Mouse (Mus musculus): ENCODE results near the gene Poln.
A peak's percentile ranks its signal among the peaks of the same experiment; 100 is the strongest.

The Poln gene

DNA sequence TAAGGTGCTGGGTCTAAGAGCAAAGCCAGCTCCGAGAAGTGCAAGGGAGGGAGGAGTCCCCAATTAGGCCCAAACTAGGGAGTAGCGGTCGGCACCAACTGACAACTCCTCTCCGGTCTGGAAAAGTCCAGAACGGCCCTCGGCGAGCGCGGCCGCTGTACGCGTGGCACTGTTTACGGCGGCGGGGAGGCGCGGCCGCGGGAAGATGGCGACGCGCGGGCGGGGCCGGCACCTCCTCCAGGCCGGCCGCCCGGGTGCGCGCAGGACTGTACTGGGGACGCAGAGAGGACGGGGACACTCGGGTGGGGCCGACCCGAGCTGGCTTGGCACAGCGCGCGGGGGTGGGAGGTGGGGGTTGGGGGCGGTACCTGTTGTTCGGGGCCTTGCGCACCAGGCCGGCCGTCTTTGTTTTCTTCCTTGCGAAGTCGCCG, 17.7 kb upstream of the Poln start:
- peak; percentile 48 for DNase-seq (ENCODE audit: low spot score)

- DNase-seq (ENCODE audit: low spot score): no peak
Measured at GRCm38 (mm10) chr5:34186391-34186790, 17.1 kb upstream of the Poln start.

DNA sequence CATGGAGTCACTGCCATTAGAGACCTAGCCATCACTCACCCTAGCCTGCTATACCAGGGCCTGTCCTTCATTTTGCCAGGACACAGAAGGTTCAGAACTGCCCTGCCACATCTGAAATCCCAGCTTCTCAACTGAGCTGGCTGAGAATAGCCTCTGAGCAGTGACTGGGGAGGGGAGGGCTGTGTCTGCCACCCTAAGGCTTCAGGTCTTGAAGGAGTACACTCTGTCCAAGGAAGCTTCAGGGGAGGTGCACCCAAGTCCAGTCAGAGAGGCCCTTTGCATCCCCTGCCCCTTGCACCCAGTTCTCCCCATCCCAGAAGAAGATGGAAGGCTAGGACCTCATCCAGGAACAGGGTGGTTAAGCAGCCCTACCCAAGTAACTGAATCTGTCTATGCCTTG, 16.5 kb upstream of the Poln start:
- DNase-seq (ENCODE audit: low spot score): no peak

DNA sequence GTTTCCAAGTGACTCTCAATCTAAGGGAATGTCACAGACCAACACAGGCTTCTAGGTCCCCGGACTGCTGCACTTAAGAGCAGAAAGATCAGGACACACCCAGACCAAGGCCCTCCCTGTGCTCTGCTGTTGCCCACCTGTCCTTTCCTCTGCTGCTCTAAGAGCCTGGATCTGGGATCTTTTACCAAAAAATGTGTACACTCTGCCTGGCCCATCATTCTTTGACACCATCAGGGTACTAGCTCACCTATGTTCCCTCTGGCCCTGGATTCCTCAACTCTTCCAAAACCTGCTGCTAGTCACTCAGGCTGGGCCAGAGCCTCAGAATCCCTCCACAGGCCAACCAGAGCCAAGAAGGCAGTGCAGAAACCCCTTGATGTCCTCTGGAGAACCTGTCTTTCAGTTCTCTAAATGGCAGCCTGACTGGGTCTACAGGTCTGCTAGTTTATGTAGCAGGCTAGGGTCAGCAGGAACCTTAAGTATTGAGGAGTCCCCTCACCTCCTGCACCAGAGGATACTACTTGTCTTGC, 15.9 kb upstream of the Poln start:
- DNase-seq (ENCODE audit: low spot score): no peak

GRCm38 (mm10) chr5:34183976-34184375, 14.7 kb upstream of the Poln start:
- no peak for DNase-seq (ENCODE audit: low spot score)

DNA sequence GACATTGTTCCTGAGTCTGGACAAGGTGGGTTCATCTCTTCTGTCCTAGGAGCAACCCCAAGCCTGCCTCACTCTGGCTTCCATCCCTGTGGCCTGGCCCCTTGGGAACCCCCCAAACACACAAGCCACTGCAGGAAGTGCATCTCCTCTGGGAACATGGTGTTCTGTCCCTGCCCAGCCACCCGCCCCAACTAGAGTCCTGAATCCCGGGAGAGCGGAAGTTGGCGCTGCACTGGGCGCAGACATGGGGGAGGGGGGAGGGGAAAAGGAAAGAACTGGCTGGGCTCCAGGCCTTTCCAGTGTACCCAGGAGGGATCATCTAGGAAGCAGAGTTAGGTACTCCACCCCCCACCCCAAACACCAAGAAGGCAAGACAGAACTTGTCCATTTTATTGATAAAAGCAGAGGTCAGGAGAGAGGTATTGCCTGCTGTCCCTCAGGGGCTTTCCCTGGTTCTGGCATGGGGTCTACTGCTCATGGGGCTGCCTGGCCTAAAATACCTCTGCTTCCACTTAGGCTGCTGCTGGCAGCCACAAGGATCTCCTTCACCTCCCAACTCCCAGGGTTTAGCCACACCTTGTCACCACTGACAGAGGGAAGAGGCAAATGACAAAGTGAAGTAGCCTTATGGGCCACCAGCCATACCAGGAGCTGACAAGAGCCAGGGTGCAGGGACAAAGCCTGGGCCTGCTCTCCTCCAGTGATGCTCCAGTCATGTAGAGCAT, 14.1 kb upstream of the Poln start:
- DNase-seq (ENCODE audit: low spot score): no peak

DNA sequence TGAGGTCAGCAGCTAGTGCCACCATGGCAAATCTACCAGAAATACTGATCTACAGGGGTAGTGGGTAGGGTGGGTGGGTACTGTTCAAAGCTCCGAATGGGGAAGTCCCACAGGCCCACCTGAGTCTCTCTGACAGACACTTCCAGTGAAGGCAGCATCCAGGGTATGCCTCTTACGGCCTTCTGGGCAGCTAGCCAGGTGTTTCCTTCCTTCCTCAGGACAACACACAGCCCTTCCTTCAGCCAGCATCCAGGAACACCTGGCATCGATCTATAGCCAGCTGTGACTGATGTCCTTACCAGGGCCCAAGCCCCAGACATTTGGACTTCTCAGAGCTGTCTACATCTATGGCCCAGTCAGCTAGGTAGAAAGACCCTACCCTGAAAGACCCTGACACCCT, 13.2 kb upstream of the Poln start:
- no peak for DNase-seq (ENCODE audit: low spot score)

- no peak for DNase-seq (ENCODE audit: low spot score)
Measured at GRCm38 (mm10) chr5:34177821-34178220, 8.6 kb upstream of the Poln start.

DNA sequence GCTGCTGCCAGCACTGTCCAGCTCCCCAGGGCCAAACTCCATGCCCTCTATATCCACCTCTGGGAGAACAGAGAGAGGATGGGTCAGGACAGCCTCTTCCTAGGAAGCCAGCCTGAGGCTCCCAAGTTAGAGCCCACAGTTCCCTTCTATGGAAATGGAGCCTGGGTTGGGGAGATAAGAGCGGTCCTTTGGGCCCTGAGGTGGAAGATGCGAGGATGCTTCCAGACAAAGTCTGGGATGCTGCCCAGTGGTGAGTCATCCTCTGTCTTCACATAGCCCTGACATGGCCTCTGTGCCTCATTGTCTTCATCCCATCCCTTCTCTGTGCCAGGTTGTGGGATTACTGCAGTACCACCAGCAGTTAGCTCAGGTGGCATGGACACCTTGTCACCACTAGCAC, 7.8 kb upstream of the Poln start:
- no peak for DNase-seq (ENCODE audit: low spot score)

DNA sequence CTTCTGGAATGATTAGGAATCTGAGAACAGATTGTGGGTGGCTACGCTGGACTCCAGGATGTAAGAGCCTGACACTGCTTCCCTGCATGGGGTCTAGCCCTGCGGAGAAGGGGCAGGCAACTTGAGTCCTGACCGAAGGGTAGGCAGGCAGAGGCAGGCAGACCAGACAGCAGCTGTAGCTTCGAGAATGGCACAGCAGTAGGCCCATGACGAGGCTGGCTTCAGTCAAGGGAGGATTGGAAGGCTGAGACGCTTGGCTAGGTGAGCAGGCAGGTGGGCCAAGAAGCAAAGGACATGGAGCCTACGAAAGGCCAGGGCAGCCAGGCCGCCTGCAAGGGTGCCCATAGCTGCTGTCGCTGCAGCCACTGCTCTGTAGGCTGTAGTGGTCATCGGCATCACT, 7.4 kb upstream of the Poln start:
- DNase-seq (ENCODE audit: low spot score): no peak

- DNase-seq (ENCODE audit: low spot score): no peak
Measured at GRCm38 (mm10) chr5:34175403-34175694, 6.1 kb upstream of the Poln start.

DNA sequence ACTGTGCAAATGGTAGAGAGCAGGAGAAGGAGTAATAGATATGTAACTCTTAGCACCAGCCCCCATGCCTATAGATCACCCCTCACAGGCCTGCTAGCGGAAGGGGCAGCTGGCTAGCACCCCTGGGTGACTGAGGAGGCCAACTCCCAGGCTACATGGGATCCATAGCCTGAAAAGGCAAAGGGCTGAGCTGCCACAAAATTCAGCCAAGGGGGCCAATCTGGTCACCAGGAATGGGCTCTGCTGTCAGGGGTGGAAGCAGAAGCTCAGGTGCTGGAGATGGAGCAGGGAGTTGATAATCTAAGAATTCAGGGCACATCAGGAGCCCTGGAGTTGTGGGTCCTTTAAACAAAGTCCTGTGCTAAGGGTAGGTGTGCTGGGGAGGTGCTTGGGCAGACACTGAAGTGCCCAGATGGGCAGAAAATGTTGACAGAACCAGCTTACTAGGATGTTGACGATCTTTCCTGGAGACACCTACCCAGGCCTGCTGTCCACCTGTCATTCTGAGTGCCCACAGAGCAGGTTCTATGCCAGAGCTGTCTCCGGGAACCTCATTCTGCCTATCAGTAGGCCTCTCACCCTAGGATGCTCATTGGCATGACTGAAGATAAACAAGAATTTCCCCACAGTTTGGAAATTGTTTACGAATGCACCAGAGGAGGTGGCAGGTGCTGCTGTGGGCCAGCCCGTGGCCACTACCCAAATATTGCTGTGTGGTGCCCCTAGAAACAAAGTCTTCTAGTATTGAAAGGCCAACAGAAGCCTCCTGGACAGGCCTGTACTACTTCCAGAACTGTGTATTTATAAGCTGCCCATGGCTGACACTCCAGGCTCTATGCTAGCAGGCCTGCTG, 5.5 kb upstream of the Poln start:
- DNase-seq (ENCODE audit: low spot score): no peak

- DNase-seq (ENCODE audit: low spot score): no peak
Measured at GRCm38 (mm10) chr5:34174021-34174420, 4.8 kb upstream of the Poln start.

DNA sequence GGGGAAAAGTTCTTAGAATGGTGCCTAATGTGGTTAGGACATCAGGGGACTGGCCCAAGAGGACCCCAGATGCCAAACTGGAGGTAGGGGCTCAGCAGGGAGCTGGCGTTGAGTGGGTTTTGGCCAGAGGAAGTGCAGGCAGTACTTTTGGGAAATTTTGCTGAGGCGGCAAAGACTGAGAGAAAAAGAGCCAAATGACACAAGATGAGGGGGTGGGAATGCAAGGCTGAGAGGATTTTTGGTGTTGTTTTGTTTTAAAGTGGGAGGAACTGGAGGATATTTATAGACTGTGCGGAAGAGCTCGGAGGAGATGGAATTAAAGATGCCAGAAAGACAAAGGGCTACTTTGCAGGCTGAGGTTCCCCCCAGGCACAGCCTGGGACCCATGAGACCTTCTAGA, 1.5 kb upstream of the Poln start:
- DNase-seq (ENCODE audit: low spot score): peak; percentile 3

- DNase-seq (ENCODE audit: low spot score): no peak
Measured at GRCm38 (mm10) chr5:34169954-34170353, 706 bp upstream of the Poln start.

DNA sequence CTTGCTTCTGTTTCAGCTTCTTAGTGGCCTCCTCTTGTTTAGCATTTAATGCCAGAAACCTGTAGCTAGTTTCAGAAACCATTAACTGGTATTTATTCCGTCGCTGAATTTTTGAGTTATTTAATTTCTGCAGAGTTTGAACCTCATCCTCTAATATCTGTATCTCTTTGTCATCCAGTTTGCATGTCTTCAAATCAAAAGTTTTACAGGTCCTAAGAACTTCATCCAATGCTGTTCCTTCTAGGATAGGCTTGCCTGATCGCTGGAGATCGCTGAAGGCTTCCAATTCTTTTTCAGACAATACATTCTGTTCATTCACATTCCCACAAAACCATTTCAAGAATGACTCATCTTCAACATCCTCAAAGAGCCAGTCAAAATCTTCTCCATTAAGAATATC, 1.4 kb downstream of the Poln start:
- peak; percentile 10 for DNase-seq (ENCODE audit: low spot score)

DNA sequence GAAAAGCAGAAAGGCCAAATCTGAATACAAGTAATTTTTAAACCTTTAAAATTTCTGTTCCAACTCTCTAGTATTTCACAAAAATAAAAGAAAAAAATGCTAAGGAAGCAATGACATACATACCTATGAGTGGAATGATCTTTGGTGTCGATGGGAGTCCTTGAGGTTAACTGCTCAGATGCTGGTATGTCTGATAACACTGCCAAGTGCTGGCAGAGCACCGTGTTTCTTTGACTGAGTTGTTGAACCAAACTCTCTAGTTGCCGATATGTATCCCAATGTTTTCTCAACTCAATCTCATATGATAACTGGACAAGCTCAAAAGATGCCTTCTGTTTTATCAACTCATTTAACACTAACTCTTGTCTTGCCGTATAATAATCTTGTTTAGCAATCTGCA, 3.5 kb downstream of the Poln start:
- no peak for DNase-seq (ENCODE audit: low spot score)

DNA sequence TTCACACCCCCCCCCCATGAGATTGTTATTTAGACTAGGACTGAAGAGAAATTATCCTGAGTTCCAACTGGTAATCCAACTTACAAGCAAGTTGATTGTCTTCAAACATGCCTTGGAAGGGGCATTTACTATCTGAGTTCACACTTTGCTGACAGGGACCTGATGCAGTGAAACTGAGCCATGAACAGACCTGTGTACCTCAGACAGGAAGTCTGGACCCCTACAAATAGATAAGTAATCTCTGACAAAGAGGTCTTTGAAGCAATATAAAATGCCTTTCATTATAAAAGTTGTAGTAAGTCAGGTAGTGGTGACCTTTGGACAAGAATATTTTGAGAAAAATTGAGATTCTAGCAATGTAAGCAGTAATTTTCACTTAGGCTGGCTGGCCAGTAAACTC, 20.8 kb downstream of the Poln start:
- no peak for DNase-seq (ENCODE audit: low spot score)

DNA sequence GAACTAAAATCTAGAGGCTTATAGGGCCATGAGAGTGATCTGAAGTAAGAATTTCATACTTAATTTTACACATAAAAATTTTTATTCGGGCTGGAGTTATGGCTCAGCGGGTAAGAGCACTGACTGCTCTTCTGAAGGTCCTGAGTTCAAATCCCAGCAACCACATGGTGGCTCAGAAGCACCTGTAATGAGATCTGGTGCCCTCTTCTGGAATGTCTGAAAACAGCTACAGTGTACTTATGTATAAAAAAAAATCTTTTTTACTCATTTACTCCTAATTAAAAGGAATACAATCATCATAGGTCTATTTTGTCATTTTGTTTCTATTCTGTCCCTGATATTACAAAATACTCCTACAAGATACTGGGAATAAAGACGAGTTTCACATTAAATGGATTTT, 21.7 kb downstream of the Poln start:
- DNase-seq (ENCODE audit: low spot score): no peak

GRCm38 (mm10) chr5:34139751-34140150, 29.5 kb downstream of the Poln start:
- DNase-seq (ENCODE audit: low spot score): peak; percentile 50

DNA sequence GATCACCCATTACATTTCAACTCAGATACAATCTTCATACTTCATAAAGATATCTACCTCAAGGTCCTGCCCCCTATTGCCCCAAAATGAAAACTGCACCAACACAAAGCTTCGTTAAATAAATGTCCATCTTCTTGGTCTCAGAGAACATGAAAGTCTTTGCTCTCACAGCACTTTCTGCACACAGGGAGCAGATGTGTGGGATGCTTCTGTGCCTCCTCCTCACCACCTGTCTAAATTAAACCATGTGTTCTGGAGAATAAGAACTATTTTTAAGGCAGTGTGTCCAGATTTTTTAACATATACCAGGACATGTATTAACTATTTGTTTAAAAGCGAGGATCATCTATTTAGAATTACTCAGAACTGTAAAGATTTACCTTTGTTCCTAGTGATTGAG, 36.5 kb downstream of the Poln start:
- no peak for DNase-seq (ENCODE audit: low spot score)

- peak; percentile 6 for DNase-seq (ENCODE audit: low spot score)
Measured at GRCm38 (mm10) chr5:34124131-34124530, 45.1 kb downstream of the Poln start.

DNA sequence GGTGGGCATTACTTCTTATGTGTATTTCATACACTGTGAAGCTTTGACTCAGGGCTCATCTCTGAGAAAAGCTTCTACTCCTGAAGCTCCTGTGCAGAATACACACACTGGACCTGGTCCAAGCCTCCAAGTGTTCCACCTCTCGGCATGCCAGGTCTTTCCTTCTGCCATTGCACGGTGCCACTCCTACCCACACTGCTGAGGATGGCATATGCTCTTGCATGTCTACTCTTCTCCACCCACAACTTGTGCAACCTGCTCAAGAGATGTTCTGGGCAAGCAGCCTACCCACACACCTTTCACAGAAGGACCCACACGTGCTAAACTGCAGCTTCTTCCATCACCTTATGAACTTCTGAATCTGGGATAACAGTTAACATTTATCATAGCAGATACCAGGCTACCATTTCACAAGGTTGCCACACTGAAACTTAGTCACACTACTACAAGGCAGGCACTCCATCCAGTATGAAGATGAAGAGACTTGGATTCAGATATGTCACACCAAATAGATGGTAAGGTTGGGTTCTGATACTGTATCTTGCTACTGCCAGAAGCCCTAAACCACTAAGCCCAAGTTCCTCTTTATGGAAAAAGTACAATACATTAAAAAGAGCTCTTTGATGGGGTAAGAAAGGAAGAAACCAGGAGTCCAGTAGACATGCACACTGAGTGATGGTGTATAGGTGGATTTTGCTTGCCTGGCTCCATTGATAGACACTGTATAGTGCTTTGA, 50.0 kb downstream of the Poln start:
- no peak for DNase-seq (ENCODE audit: low spot score)

All from embryo, embryonic 10.5 days (tissue).